Mouse (Mus musculus): ENCODE measurements around the gene Ddx50. TPM values are rescaled to one million over a fixed set of nuclear protein-coding genes. Genes with fewer than 3 reads are reported as not detected.

Gene Ddx50
- polyA plus RNA-seq, 1 experiment from 2014 or later, result 110 TPM

Small RNA genes within 50 kb of the gene (microRNA-seq; reads per million reads assigned to microRNA genes)
- gene Mir7215, result not detected

Other genes with a start within 250 kb of the Ddx50 start
- 0.12 and 0.27 TPM in 2 replicates for gene Hkdc1, start 228.7 kb downstream of the Ddx50 start, polyA plus RNA-seq (2016; fragmentation: Nextera tagmentation; extraction: Ambion mirVana)
- 0.64 and 0.69 TPM in 2 replicates for gene 4930507D05Rik, start 201.7 kb downstream of the Ddx50 start, polyA plus RNA-seq (2016; fragmentation: Nextera tagmentation; extraction: Ambion mirVana)
- 30.2 and 33.4 TPM in 2 replicates for gene Supv3l1, start 201.5 kb downstream of the Ddx50 start, polyA plus RNA-seq (2016; fragmentation: Nextera tagmentation; extraction: Ambion mirVana)
- 93.4 and 96.5 TPM in 2 replicates for gene Vps26a, start 164.4 kb downstream of the Ddx50 start, polyA plus RNA-seq (2016; fragmentation: Nextera tagmentation; extraction: Ambion mirVana)
- gene Srgn, start 123.8 kb downstream of the Ddx50 start, polyA plus RNA-seq (2016; fragmentation: Nextera tagmentation; extraction: Ambion mirVana), result 2.3 and 3.0 TPM in 2 replicates
- 32.6 and 32.8 TPM in 2 replicates for gene Kif1bp, start 72.8 kb downstream of the Ddx50 start, polyA plus RNA-seq (2016; fragmentation: Nextera tagmentation; extraction: Ambion mirVana)
- gene Ddx21, start 48.9 kb downstream of the Ddx50 start, polyA plus RNA-seq (2016; fragmentation: Nextera tagmentation; extraction: Ambion mirVana), result 40.6 TPM in 2 replicates
- 4.2 and 4.3 TPM in 2 replicates for gene Stox1, start 74.9 kb upstream of the Ddx50 start, polyA plus RNA-seq (2016; fragmentation: Nextera tagmentation; extraction: Ambion mirVana)
- 165 and 178 TPM in 2 replicates for gene Ccar1, start 141.1 kb upstream of the Ddx50 start, polyA plus RNA-seq (2016; fragmentation: Nextera tagmentation; extraction: Ambion mirVana)

Measured in forebrain, embryonic 10.5 days (tissue).